Mouse (Mus musculus) central nervous system, embryonic 18 days (tissue): ENCODE results near the gene Scamp5. TPM values are rescaled to one million over a fixed set of nuclear protein-coding genes. Genes with fewer than 3 reads are reported as not detected.

Experiments used
- polyA plus RNA-seq: library from polyadenylated mRNA; depleted of rRNA; stranded (reverse); fragments of >200 nt; gene quantifications from 2 replicates; pipeline ENCODE4 v1.2.3, GENCODE M21; 2012; rRNA removed

Scamp5 gene
- polyA plus RNA-seq = 283 and 284 TPM in 2 replicates

GRCm38 (mm10) chr9:57467896-57468549 lies at the start of gene Scamp5:
TSS of gene Scamp5 (minus strand) at chr9:57468060.

GRCm38 (mm10) chr9:57503622-57504380 lies 35.9 kb upstream of the Scamp5 start, which contains the start of gene Rpp25:
TSS of gene Rpp25 (plus strand) at chr9:57504026.

GRCm38 (mm10) chr9:57439522-57440295 lies 28.2 kb downstream of the Scamp5 start, which contains the start of gene Ppcdc:
TSS of gene Ppcdc (minus strand) at chr9:57440124.

Other genes starting within 250 kb of the Scamp5 start
- not detected in 2 replicates for gene Trcg1, start 231.5 kb downstream of the Scamp5 start, polyA plus RNA-seq
- gene 1700017B05Rik, start 205.4 kb downstream of the Scamp5 start, polyA plus RNA-seq = 1.8 and 2.0 TPM in 2 replicates
- gene Ppcdc, start 27.9 kb downstream of the Scamp5 start, polyA plus RNA-seq = 17.1 and 19.6 TPM in 2 replicates
- 14.8 and 15.7 TPM in 2 replicates for gene Rpp25, start 36.0 kb upstream of the Scamp5 start, polyA plus RNA-seq
- 395 and 396 TPM in 2 replicates for gene Cox5a, start 53.2 kb upstream of the Scamp5 start, polyA plus RNA-seq
- 14.3 and 15.3 TPM in 2 replicates for gene Fam219b, start 69.5 kb upstream of the Scamp5 start, polyA plus RNA-seq
- 62.6 and 66.8 TPM in 2 replicates for gene Mpi, start 84.7 kb upstream of the Scamp5 start, polyA plus RNA-seq
- gene Scamp2, start 92.9 kb upstream of the Scamp5 start, polyA plus RNA-seq = 51.6 and 56.1 TPM in 2 replicates
- 40.2 and 46.6 TPM in 2 replicates for gene Ulk3, start 121.4 kb upstream of the Scamp5 start, polyA plus RNA-seq
- 0.66 and 1.1 TPM in 2 replicates for gene Cplx3, start 138.2 kb upstream of the Scamp5 start, polyA plus RNA-seq
- gene Lman1l, start 152.7 kb upstream of the Scamp5 start, polyA plus RNA-seq = 0.07 and 0.10 TPM in 2 replicates
- gene Csk, start 185.6 kb upstream of the Scamp5 start, polyA plus RNA-seq = 76.3 and 89.0 TPM in 2 replicates
- gene Cyp1a2, start 215.6 kb upstream of the Scamp5 start, polyA plus RNA-seq = not detected in 2 replicates
- gene Cyp1a1, start 219.9 kb upstream of the Scamp5 start, polyA plus RNA-seq = 0.08 and 0.15 TPM in 2 replicates
- gene Edc3, start 240.5 kb upstream of the Scamp5 start, polyA plus RNA-seq = 21.0 and 21.1 TPM in 2 replicates